Mouse (Mus musculus) heart, postnatal 25 days (tissue): Measurements from ENCODE around the gene Wfdc8. TPM values are rescaled to one million over a fixed set of nuclear protein-coding genes. Genes with fewer than 3 reads are reported as not detected.

Experiments
- DNase-seq: peaks from one replicate; pipeline ENCODE4 v3.0.0; 2022; ENCODE audit warnings: low spot score
- intact Hi-C: fragments of 180-260 bp; cut with DNase I; formaldehyde crosslinking; loops from one replicate; pipeline ENCODE4 v1.15.1; 2025
- total RNA-seq, 2 experiments: library from RNA; stranded (reverse); gene quantifications; 2 replicates each; pipeline ENCODE4 v1.2.3; 2021

Gene Wfdc8
- total RNA-seq, 2 experiments from 2014 or later = not detected

GRCm38 (mm10) chr2:164564346-164564745 is 49.1 kb downstream of the Wfdc8 start:
- intact Hi-C loops = no loop called here
- no peak for DNase-seq

GRCm38 (mm10) chr2:164563339-164564038 is 49.9 kb downstream of the Wfdc8 start:
- intact Hi-C loops = no loop called here
- DNase-seq = no peak

DNA sequence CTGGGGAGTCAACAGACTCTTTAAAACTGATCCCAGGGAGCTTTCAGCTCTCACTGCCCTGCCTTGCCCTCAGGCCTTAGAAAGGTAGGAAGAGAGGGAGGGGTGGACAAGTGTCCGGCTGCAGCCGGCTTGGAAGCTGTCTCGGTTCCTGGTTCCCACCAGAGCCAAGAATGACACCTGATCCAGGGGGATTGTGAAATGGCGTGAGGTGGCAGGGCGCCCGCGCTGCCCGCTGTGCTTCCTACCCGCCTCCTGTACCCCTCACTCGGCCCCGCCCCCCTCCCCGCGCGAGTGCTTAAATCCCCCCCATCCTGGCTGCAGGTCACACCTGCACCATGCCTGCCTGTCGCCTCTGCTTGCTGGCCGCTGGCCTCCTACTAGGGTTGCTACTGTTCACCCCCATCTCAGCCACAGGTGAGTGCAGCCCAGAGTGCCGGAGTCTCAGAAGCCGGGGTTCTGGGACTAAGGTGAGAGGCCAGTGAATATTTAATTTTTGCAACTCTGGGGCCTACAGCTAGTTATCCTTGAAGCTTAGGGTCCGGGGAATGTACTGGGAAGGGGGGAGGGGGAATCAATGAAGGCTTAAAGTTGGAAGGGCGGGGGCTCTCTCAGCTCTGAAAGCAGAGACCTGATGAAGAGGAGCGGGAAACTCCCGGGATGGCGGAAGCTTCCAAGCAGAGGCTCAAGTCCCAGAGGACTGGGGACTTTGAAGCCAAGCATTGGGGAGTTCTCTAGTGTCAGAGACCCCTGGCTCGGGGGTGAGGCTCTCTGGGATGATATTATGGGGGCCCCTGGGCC is 50.8 kb downstream of the Wfdc8 start, which contains the start of gene Wfdc2:
Gene Wfdc2, plus strand, starts transcription at position 23 of the 798 bp plus-strand sequence.
- DNase-seq = no peak
- intact Hi-C loops = no loop called here

GRCm38 (mm10) chr2:164560106-164560505 is 53.3 kb downstream of the Wfdc8 start:
- intact Hi-C loops = no loop called here

DNA sequence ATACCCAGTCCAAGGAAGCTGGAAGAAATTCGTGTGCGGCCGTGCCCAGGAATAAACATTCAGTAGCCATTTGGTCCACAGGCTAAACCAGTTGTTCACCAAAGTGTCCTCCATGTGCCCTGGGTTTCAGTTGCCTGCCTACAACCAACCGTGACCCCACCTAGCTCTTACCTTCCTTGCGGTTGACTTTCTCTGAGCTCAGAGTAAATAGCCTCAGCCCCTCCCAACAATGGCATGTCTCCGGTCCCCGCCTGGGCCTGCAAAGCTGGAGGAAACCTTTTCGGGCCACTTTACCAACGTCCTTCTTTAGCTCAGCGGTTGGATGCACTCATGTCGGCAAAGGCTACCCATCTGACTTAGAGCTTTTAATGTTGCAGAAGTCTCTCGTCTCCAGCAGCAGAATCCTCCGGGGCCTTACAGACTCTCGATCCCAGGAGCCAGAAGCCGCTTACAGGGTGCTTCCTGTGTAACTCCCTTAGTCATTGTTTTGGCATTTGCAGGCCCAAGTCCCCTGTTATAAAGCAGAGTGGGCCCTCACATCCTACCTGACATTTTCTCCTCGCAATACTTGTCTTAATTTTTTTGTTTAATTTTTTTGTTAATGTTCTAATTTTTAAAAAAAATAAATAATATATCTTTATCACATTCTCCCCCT is 54.3 kb downstream of the Wfdc8 start:
- intact Hi-C loops = no loop called here
- no peak for DNase-seq

More at GRCm38 (mm10) chr2:164560106-164560505, 53.3 kb downstream of the Wfdc8 start:
- no peak for DNase-seq

GRCm38 (mm10) chr2:164558426-164558825 is 55.0 kb downstream of the Wfdc8 start:
- intact Hi-C loops = no loop called here
- DNase-seq = no peak

DNA sequence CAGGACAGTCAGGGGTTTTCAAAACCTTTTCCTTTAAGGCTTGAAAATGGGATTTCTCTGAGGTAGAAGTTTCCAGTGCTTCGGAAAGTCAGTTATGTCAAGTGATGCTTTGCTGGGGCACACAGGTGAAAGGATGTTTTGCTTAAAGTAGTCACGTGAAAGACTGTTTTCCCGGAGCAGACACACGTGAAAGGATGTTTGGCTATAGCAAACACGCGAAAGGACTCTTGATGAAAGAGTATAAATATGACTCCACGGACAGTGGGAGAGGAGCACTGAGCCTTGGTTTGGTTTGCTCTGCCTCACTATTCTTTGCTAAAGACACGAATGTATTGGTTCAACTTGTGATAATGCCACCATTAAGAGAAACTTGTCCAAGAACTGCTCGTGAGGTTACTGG is 61.9 kb downstream of the Wfdc8 start:
- no peak for DNase-seq
- intact Hi-C loops = no loop called here

DNA sequence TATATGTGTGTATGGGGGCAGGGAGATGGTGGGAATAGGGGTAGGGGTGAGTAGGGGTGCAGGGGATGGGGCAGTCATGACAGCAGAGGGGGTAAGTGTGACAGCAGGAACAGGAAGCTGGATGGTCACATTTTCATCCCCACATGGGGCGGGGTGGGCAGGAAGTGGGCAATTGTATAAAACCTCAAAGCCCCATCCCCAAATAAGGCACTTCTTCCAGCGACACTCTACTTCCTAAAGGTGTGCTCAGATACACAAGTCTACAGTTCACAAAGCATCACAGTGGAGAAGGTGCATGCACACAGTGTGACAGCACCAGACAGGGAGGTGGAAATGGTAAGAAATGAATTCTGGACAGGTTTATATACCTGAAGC is 62.5 kb downstream of the Wfdc8 start:
- intact Hi-C loops = no loop called here
- no peak for DNase-seq

DNA sequence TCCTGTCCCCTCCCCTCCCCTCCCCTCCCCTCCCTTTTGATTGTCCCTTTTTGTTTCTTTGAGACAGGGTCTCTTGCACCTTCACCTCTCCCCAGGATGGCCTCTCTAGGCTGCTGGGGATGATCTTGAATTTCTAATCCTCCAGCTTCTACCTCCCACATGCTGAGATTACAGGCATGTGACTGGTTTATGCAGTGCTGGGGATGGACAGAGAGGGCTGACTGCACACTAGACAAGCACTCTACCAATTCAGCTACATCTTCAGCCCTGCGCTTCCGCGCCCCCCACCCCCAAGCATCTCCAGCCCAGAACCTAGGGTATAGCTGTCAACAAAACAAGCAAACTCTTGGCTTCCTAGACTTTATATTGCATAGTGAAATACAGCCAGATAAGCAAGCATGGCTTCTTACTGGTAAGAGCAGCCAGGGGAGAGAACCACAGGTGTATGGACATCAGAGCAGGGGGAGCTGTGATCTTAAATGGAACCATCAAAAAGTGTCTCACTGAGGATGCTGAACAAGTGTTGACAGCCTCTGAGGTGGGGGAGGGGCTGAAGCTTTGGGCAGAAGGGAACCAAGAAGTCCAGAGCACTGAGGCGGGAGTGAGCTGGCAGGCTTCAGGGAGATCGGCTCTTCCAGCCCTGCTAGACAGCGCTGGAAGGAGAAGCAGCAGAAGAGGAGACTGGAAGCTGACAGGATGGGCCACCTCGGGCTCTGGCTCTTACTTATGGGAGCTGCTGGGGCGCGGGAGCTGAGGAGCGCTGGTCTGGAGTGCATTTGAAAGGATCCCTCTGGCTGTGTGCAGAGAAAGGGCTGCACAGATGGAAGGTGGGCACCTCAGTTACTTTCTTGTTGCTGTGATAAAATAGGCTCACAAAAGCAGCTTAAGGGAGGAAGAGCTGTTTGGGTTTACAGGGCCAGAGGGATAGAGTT is 63.2 kb downstream of the Wfdc8 start:
- intact Hi-C loops = no loop called here
- DNase-seq = no peak

DNA sequence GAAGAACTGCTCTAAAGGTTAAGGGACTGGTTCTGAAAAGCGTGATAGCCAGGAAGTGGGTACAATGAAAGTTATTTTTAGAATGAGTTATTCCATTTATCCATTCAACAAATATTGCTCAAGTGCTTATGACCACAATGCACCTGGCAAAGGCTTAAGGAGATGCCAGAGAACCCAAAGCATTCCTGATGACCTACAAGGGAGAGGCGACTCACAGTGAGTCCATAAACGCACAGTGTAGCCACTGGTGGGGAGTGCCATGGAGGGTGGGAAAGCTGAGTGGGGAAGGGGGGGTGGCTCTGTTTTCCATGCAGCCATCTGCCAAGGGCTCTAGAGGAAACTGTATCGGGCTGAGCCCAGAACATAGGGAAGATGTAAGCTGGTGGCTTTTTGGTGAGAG is 64.1 kb downstream of the Wfdc8 start:
- intact Hi-C loops = no loop called here
- DNase-seq = no peak

Other genes starting within 250 kb of the Wfdc8 start
- 1 to 10 TPM; 3.1 to 7.2 TPM for gene Slpi, start 224.5 kb downstream of the Wfdc8 start, total RNA-seq
- gene Rbpjl, start 210.5 kb downstream of the Wfdc8 start, total RNA-seq = not detected
- under 1 TPM; 0.42 to 0.52 TPM for gene Matn4, start 208.5 kb downstream of the Wfdc8 start, total RNA-seq
- 10 to 100 TPM; 19.7 to 22.4 TPM for gene Sdc4, start 169.7 kb downstream of the Wfdc8 start, total RNA-seq
- gene Sys1, start 156.7 kb downstream of the Wfdc8 start, total RNA-seq = 10 to 100 TPM; 22.2 to 26.8 TPM
- 1 to 10 TPM; 1.4 to 2.5 TPM for gene Gm20458, start 152.7 kb downstream of the Wfdc8 start, total RNA-seq
- not detected for gene Trp53tg5, start 139.9 kb downstream of the Wfdc8 start, total RNA-seq
- 10 to 100 TPM; 14.4 to 21.9 TPM for gene Dbndd2, start 127.5 kb downstream of the Wfdc8 start, total RNA-seq
- gene Pigt, start 116.1 kb downstream of the Wfdc8 start, total RNA-seq = 10 to 100 TPM; 34.7 to 34.8 TPM
- gene Wfdc2, start 51.2 kb downstream of the Wfdc8 start, total RNA-seq = under 1 TPM; 0.78 to 0.83 TPM
- gene Spint3, start 40.2 kb downstream of the Wfdc8 start, total RNA-seq = not detected
- gene Wfdc6a, start 28.2 kb downstream of the Wfdc8 start, total RNA-seq = under 1 TPM in 1 of 2 experiments, not detected in 1; 0.34 TPM
- not detected for gene Eppin, start 20.0 kb downstream of the Wfdc8 start, total RNA-seq
- gene Wfdc6b, start 104 bp downstream of the Wfdc8 start, total RNA-seq = not detected
- gene Wfdc16, start 25.2 kb upstream of the Wfdc8 start, total RNA-seq = not detected
- gene Wfdc10, start 42.4 kb upstream of the Wfdc8 start, total RNA-seq = not detected
- gene Wfdc9, start 43.0 kb upstream of the Wfdc8 start, total RNA-seq = not detected
- gene Wfdc11, start 60.5 kb upstream of the Wfdc8 start, total RNA-seq = not detected
- not detected for gene Wfdc13, start 71.5 kb upstream of the Wfdc8 start, total RNA-seq
- gene Spint4, start 84.9 kb upstream of the Wfdc8 start, total RNA-seq = not detected
- gene Spint5, start 101.7 kb upstream of the Wfdc8 start, total RNA-seq = not detected
- gene Wfdc3, start 132.3 kb upstream of the Wfdc8 start, total RNA-seq = under 1 TPM; 0.28 to 0.29 TPM
- gene Dnttip1, start 132.4 kb upstream of the Wfdc8 start, total RNA-seq = 10 to 100 TPM; 24.4 to 25.8 TPM
- gene Ube2c, start 156.3 kb upstream of the Wfdc8 start, total RNA-seq = 1 to 10 TPM; 2.4 to 2.9 TPM
- not detected for gene Tnnc2, start 166.3 kb upstream of the Wfdc8 start, total RNA-seq
- 10 to 100 TPM; 24.7 to 27.5 TPM for gene Snx21, start 172.2 kb upstream of the Wfdc8 start, total RNA-seq
- gene Acot8, start 191.3 kb upstream of the Wfdc8 start, total RNA-seq = 10 to 100 TPM; 10.7 to 12.2 TPM
- gene Zswim3, start 191.5 kb upstream of the Wfdc8 start, total RNA-seq = 1 to 10 TPM; 2.5 to 3.1 TPM
- gene Zswim1, start 209.1 kb upstream of the Wfdc8 start, total RNA-seq = 1 to 10 TPM; 3.6 to 4.5 TPM
- under 1 TPM; 0.42 to 0.64 TPM for gene Spata25, start 214.9 kb upstream of the Wfdc8 start, total RNA-seq
- gene Ctsa, start 219.2 kb upstream of the Wfdc8 start, total RNA-seq = 100 to 1,000 TPM in 1 of 2 experiments, 10 to 100 TPM in 1; 90.9 to 108 TPM
- 10 to 100 TPM; 39.9 to 44.6 TPM for gene Neurl2, start 219.8 kb upstream of the Wfdc8 start, total RNA-seq
- gene Pltp, start 244.1 kb upstream of the Wfdc8 start, total RNA-seq = 10 to 100 TPM; 35.9 to 37.5 TPM